Mouse (Mus musculus) embryonic stem cell, embryonic (primary cell): Measurements from ENCODE around the gene Hsf5.

Experiments
- CTCF ChIA-PET, 4 experiments: fragments of 300-600 bp in 2 of 4; fragments of 350-600 bp in 2 of 4; sonication (Branson Sonifier 250); formaldehyde crosslinking; loops; one replicate each; lab custom pipeline; 2022; ENCODE audit warnings: inconsistent platforms in 2 of 4; lab: Charles Lee
- POLR2A ChIA-PET, 4 experiments: fragments of 300-600 bp in 2 of 4; fragments of 350-600 bp in 2 of 4; sonication (Branson Sonifier 250); formaldehyde crosslinking; loops; one replicate each; lab custom pipeline; 2022; ENCODE audit warnings: antibody characterized with exemption in 4 of 4, inconsistent platforms in 1 of 4; lab: Charles Lee

The Hsf5 gene

GRCm38 (mm10) chr11:87662822-87663221 is 45.9 kb downstream of the Hsf5 start:
- ChIA-PET CTCF (interaction anchor here (0.6 to 1.5 kb wide), 15 partner anchors 10 to 120 kb away, joined by 3 to 9 read pairs (median 3); no protein-coding TSS in a partner anchor), POLR2A (interaction anchor here in 2 of 4 experiments (0.5 to 1.8 kb wide), 15 partner anchors 9 to 101 kb away, joined by 3 to 6 read pairs (median 4); partner anchors contain the start of genes Mtmr4 (in 1 of the 2), Supt4a (in 1 of the 2) and Tspoap1 (in 1 of the 2))

GRCm38 (mm10) chr11:87663948-87664347 is 47.0 kb downstream of the Hsf5 start:
- ChIA-PET CTCF (no interaction called here), POLR2A (no interaction called here)

- POLR2A ChIA-PET: interaction anchor here in 1 of 4 experiments (1.1 kb wide), 1 partner anchor 56 kb away, joined by 3 read pairs; no protein-coding TSS in a partner anchor
- CTCF ChIA-PET: interaction anchor here in 3 of 4 experiments (0.6 to 1.3 kb wide), 4 partner anchors 11 to 203 kb away, joined by 3 to 4 read pairs (median 3); no protein-coding TSS in a partner anchor
These were observed 47.6 kb downstream of the Hsf5 start for GRCm38 (mm10) chr11:87664521-87664920.

GRCm38 (mm10) chr11:87665224-87665623 is 48.3 kb downstream of the Hsf5 start:
- POLR2A ChIA-PET: interaction anchor here in 1 of 4 experiments (0.7 to 1.1 kb wide), 2 partner anchors 11 to 55 kb away, joined by 3 read pairs; no protein-coding TSS in a partner anchor
- CTCF ChIA-PET: interaction anchor here in 3 of 4 experiments (0.6 to 1.3 kb wide), 4 partner anchors 10 to 202 kb away, joined by 3 to 4 read pairs (median 3); no protein-coding TSS in a partner anchor

GRCm38 (mm10) chr11:87665658-87666057 is 48.7 kb downstream of the Hsf5 start:
- ChIA-PET POLR2A (interaction anchor here in 1 of 4 experiments (0.7 to 1.1 kb wide), 2 partner anchors 10 to 55 kb away, joined by 3 read pairs; no protein-coding TSS in a partner anchor), CTCF (interaction anchor here in 2 of 4 experiments (1.1 to 1.3 kb wide), 2 partner anchors 50 to 55 kb away, joined by 3 to 4 read pairs; no protein-coding TSS in a partner anchor)

GRCm38 (mm10) chr11:87666256-87667035 is 49.5 kb downstream of the Hsf5 start:
- POLR2A ChIA-PET: no interaction called here
- CTCF ChIA-PET: no interaction called here

- ChIA-PET POLR2A (interaction anchor here in 1 of 4 experiments (1.0 kb wide), 1 partner anchor 24 kb away, joined by 5 read pairs; no protein-coding TSS in a partner anchor), CTCF (interaction anchor here in 2 of 4 experiments (0.6 kb wide), 2 partner anchors 96 to 217 kb away, joined by 3 read pairs; no protein-coding TSS in a partner anchor)
These were observed 50.4 kb downstream of the Hsf5 start for GRCm38 (mm10) chr11:87667107-87668090.

- ChIA-PET CTCF (interaction anchor here in 1 of 4 experiments (0.9 kb wide), 1 partner anchor 10 kb away, joined by 3 read pairs; the partner anchor contains the start of gene Rnf43), POLR2A (interaction anchor here in 1 of 4 experiments (0.6 kb wide), 1 partner anchor 562 kb away, joined by 4 read pairs; no protein-coding TSS in a partner anchor)
These were observed 56.3 kb downstream of the Hsf5 start for GRCm38 (mm10) chr11:87673282-87673681.

GRCm38 (mm10) chr11:87675606-87676005 is 58.6 kb downstream of the Hsf5 start:
- POLR2A ChIA-PET: interaction anchor here (0.6 to 1.5 kb wide), 8 partner anchors 10 to 793 kb away, joined by 3 to 6 read pairs (median 4); partner anchors contain the start of gene Mtmr4 (in 1 of the 4)
- CTCF ChIA-PET: interaction anchor here in 2 of 4 experiments (0.6 to 0.7 kb wide), 2 partner anchors 11 to 595 kb away, joined by 3 read pairs; no protein-coding TSS in a partner anchor

GRCm38 (mm10) chr11:87677756-87678155 is 60.8 kb downstream of the Hsf5 start:
- ChIA-PET POLR2A (interaction anchor here in 3 of 4 experiments (0.6 to 2.0 kb wide), 9 partner anchors 10 to 557 kb away, joined by 3 to 12 read pairs (median 4); partner anchors contain the start of gene Rnf43 (in 1 of the 3)), CTCF (interaction anchor here in 3 of 4 experiments (0.7 to 1.3 kb wide), 3 partner anchors 15 to 1110 kb away, joined by 3 to 4 read pairs (median 3); partner anchors contain the start of gene Rnf43 (in 1 of the 3))

- ChIA-PET CTCF (interaction anchor here in 2 of 4 experiments (0.5 kb wide), 2 partner anchors 43 to 57 kb away, joined by 3 to 4 read pairs; no protein-coding TSS in a partner anchor), POLR2A (interaction anchor here in 3 of 4 experiments (0.6 to 1.3 kb wide), 7 partner anchors 12 to 249 kb away, joined by 3 to 5 read pairs (median 3); no protein-coding TSS in a partner anchor)
These were observed 61.6 kb downstream of the Hsf5 start for GRCm38 (mm10) chr11:87678545-87678944.

- ChIA-PET CTCF (no interaction called here), POLR2A (interaction anchor here in 2 of 4 experiments (1.0 to 1.3 kb wide), 3 partner anchors 11 to 77 kb away, joined by 3 to 4 read pairs (median 3); no protein-coding TSS in a partner anchor)
These were observed 62.0 kb downstream of the Hsf5 start for GRCm38 (mm10) chr11:87678976-87679375.

GRCm38 (mm10) chr11:87680786-87681185 is 63.8 kb downstream of the Hsf5 start:
- POLR2A ChIA-PET: interaction anchor here in 2 of 4 experiments (0.8 to 1.8 kb wide), 4 partner anchors 9 to 56 kb away, joined by 3 to 4 read pairs (median 4); partner anchors contain the start of gene Supt4a (in 1 of the 2)
- CTCF ChIA-PET: interaction anchor here in 1 of 4 experiments (0.7 kb wide), 1 partner anchor 50 kb away, joined by 3 read pairs; no protein-coding TSS in a partner anchor

GRCm38 (mm10) chr11:87682096-87682495 is 65.1 kb downstream of the Hsf5 start:
- POLR2A ChIA-PET: interaction anchor here in 1 of 4 experiments (1.8 kb wide), 1 partner anchor 55 kb away, joined by 4 read pairs; the partner anchor contains the start of gene Supt4a

GRCm38 (mm10) chr11:87682838-87683571 is 66.0 kb downstream of the Hsf5 start:
- CTCF ChIA-PET: interaction anchor here in 1 of 4 experiments (0.9 kb wide), 1 partner anchor 24 kb away, joined by 4 read pairs; no protein-coding TSS in a partner anchor

More at GRCm38 (mm10) chr11:87682096-87682495, 65.1 kb downstream of the Hsf5 start:
- CTCF ChIA-PET: interaction anchor here in 2 of 4 experiments (0.7 to 0.9 kb wide), 2 partner anchors 25 to 458 kb away, joined by 4 read pairs; no protein-coding TSS in a partner anchor

GRCm38 (mm10) chr11:87686407-87686806 is 69.4 kb downstream of the Hsf5 start:
- CTCF ChIA-PET: no interaction called here

More at GRCm38 (mm10) chr11:87682838-87683571, 66.0 kb downstream of the Hsf5 start:
- POLR2A ChIA-PET: no interaction called here

More at GRCm38 (mm10) chr11:87686407-87686806, 69.4 kb downstream of the Hsf5 start:
- POLR2A ChIA-PET: interaction anchor here in 1 of 4 experiments (0.8 to 1.1 kb wide), 2 partner anchors 18 to 34 kb away, joined by 3 read pairs; no protein-coding TSS in a partner anchor
